Mouse (Mus musculus) brain, adult 2 months (tissue): ENCODE measurements around the gene Adgrl3.

Experiments used
- DNase-seq: peaks from one replicate; pipeline ENCODE4 v3.0.0; 2011; ENCODE audit warnings: low read depth, low spot score

Gene Adgrl3

DNA sequence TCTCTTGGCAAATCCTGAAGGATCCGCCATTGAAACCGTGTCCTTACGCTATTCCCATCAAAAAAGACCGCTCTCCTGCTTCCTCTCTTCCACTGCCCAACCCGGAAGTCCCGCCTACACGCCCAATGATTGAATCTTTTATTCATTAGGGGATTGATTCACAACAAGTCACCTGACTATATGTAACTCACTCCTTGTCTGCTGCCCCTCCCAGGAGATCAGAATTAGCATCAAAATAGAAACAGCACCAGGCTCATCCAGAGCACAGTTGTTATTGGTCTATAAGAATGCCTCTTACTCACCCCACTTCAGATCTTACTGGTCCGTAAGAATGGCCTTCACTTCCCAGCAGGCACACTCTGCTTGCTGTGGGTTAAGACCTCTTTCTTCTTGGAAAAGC is 536.1 kb downstream of the Adgrl3 start:
- DNase-seq: no peak

DNA sequence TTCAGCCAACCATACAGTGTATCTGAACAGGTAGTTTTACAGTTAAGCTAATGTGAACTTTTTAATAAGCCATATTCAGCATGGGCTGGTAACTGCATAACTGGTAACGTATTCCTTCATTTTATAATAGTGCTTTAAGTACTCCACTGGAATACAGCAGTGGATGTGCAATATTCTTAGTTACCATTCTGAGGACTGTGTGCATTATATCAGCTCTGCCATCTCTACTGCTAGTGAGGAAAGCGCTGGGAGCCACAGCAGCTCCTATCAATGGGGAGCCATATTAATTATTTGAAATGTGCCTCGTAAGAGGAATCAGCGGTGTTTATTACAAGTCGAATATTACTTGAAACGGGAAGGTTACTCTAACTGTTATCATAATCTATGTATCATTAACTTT is 539.0 kb downstream of the Adgrl3 start:
- no peak for DNase-seq

- peak; percentile 82 for DNase-seq
Observed at GRCm38 (mm10) chr5:81564294-81564693, 544.4 kb downstream of the Adgrl3 start.

DNA sequence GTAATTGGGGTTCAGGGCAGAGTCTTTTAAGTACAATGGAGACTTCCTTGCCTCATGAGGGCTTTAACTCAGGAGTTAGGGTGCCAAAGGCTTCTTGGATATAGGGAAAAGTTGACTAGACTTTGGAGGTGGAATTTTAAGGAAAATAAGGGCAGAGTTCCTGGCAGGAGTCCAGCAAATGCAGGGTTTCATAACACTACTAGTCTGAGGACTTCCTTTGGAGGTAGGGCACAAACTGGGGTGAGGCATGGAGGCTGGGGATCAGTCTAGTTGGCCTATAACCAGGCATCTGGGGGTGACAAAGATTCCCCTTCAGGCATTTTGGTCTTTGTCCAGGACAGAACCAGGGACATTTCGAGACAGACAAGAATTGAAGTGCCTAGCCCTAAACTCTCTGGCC is 546.6 kb downstream of the Adgrl3 start:
- DNase-seq: no peak

- DNase-seq: no peak
Observed at GRCm38 (mm10) chr5:81568743-81569142, 548.8 kb downstream of the Adgrl3 start.

DNA sequence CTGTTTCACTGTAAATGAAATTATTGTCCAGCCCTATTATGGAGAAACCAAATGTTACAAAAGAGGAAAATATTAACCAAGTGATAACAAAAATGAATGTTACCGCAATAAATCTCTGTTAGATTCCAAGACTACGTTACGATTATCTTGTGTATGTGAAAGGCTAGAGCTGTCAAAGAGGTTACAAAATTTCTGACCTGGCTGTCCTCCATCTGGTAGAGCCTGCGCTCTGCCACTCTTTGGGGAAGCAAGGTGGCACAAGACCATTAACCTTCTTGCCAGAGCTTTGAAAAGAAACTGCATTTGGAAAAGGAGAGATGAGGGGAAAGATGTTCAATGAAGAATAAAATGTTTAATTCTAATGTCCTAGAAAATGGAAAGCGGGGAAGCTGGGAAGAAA is 562.9 kb downstream of the Adgrl3 start:
- DNase-seq: no peak

GRCm38 (mm10) chr5:81583425-81583824 is 563.5 kb downstream of the Adgrl3 start:
- no peak for DNase-seq

GRCm38 (mm10) chr5:81584945-81585344 is 565.0 kb downstream of the Adgrl3 start:
- DNase-seq: no peak

GRCm38 (mm10) chr5:81590005-81590694 is 570.2 kb downstream of the Adgrl3 start:
- no peak for DNase-seq

DNA sequence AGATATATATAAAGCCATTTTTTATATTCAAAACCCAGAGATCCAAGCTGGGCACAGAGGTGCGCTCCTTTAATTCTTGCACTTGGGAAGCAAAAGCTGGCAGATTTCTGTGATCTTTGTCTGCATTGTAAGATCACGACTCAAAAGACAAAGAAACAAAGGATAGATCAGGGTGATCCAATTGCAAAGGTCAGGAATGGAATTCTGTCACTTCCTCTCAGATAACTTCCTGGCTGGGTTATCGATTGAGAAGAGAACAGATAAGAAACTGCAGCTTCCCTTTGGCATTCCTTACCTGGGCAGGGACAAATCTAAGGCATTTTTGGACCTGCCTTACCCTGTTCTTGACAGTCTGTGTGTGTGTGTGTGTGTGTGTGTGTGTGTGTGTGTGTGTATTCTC is 571.5 kb downstream of the Adgrl3 start:
- no peak for DNase-seq

DNA sequence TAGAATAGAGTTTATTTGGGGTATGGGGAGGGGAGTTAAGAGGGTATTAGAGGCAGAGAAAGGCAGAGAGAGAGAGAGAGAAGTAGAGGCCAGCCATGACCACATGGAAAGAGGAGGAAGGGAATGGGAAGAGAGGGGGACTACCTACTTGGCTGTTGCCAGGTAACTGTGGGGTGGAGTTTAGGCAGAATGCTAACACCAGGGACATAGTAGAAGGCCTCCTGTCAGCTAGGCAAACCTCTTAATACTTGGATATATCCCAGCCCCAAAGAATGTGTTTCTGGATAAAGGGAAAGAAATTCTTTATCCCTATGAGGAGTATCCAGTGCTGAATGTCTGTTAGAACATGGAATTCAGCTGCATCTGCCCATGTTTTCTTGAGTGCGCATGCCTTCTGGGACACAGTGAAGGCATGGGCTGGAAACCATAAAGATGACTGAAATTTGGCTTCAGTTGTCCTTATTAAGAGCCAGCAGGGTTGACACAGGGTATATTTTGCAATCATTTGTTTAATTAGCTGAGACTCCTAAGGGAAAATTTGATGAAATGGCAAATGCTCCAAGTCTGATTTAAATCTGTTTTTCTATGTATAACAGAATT is 573.6 kb downstream of the Adgrl3 start:
- DNase-seq: no peak

- DNase-seq: no peak
Observed at GRCm38 (mm10) chr5:81598041-81598440, 578.1 kb downstream of the Adgrl3 start.

DNA sequence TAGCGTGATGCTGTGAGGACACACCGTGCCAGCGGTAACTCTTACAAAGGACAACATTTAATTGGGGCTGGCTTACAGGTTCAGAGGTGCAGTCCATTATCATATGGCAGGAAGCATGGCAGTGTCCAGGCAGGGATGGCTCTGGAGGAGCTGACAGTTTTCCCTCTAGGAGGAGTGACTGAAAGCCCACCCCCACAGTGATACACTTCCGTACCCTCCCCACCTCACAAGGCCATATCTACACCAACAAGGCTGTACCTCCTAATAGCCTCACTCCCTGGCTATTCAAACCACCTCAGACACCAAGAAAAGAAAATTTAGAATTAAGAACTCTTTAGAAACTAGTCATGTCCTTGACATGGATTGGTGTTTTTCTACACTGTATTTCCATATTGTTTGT is 583.0 kb downstream of the Adgrl3 start:
- DNase-seq: no peak

GRCm38 (mm10) chr5:81605646-81606045 is 585.7 kb downstream of the Adgrl3 start:
- no peak for DNase-seq

DNA sequence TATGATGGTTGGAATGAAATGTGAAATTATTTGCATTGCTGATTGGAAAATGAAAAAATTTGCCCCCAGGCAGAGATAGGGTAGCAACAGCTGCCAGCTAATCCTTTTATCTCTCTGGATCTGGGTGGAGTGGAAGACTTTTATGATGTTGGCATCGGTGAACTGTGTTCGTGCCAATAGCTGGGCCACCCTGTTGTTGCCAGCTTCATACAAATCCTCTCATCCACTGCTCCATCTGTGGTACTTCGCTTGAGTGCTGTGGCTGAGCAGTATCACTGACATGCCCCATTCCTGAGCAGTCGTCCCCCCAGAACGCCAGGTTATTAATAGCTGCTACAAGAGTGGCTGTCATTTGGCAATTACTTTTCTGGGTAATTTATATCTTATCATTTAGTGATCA is 590.3 kb downstream of the Adgrl3 start:
- peak; percentile 56 for DNase-seq

GRCm38 (mm10) chr5:81614674-81615073 is 594.7 kb downstream of the Adgrl3 start:
- DNase-seq: no peak

- DNase-seq: peak; percentile 24
Observed at GRCm38 (mm10) chr5:81621106-81621505, 601.2 kb downstream of the Adgrl3 start.

DNA sequence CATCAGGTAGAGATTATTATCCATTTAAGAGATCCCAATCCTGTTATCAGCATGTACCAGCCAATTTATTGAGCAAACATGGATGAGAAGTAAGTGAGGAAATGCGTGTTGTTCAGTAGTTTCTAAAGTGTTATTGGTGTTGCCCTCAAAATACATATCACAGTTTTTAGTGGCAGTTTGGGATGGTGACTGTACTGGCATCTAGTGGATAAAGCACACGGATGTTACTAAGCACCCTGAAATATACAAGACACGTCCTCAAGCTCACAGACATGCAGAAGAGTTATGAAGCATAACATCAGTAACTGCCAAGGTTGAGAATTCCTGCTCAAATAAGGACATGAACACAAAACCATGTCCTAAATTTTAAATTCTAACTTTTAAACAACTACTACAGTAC is 601.8 kb downstream of the Adgrl3 start:
- no peak for DNase-seq

DNA sequence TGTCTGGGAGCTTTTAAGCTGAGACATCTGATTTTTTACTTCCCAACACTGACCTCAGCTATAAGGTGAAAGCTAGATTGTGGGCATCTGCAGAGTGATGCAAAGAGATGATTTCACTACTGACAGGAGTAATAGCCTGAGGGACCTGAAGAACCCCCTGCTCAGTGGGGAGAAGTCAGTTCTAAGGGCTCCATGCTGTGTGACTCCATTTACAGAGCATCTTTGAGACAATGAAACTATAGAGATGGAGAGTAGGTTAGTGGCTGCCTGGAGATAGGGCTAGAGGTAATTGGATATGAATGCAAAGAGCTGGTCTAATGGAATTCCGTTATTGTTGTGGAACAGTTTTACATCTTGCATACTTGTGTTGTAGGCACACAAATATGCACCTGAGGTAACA is 603.9 kb downstream of the Adgrl3 start:
- DNase-seq: no peak

GRCm38 (mm10) chr5:81636169-81636568 is 616.2 kb downstream of the Adgrl3 start:
- no peak for DNase-seq

- DNase-seq: no peak
Observed at GRCm38 (mm10) chr5:81638422-81638821, 618.5 kb downstream of the Adgrl3 start.

DNA sequence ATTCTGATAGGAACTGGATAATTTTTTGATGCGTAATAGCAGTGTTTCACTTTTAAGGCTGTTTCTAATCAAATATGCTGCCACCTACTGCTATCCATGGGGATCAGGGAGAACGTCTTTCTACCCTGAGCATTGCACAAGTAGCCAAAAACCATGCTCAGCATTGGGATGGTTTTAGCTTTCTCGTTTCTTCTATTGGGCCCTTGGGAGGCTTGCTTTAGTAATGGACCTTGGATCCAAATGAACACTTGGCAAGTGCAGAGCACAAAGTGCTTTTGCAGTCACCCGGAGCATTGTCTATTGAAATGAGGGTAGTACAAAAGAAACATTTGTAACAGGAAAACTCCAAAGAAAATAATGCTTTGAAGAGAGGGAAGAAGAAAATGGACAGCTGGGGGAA is 620.2 kb downstream of the Adgrl3 start:
- DNase-seq: peak; percentile 64

DNA sequence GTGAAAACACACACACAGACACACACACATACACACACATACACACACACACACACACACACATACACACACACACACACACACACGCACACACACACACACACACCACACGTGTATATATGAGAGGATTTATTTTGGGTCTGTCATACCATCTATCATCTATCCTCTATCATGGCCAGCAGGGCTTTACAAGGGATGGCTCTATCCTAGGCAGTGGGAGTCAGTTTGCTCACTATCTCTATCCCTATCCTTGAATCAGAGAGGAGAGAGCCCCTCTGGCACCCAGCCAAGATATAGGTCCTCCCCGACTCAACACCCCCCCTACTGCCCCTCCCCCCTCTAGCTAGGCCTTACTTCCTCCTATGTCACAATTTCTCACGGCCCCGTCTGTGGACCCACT is 625.6 kb downstream of the Adgrl3 start:
- no peak for DNase-seq

- no peak for DNase-seq
Observed at GRCm38 (mm10) chr5:81653941-81654340, 634.0 kb downstream of the Adgrl3 start.
